Mouse (Mus musculus): ENCODE measurements around the gene Acot4.
"Not testable (repeated sequence)": the region's sequence is repeated elsewhere in the genome, so short reads cannot be mapped to it uniquely, and the experiment has no call there.

The Acot4 gene

GRCm38 (mm10) chr12:84038241-84038640 is at the start of gene Acot4:
Gene Acot4 (plus strand): TSS chr12:84038379.
- peak; percentile 58 for DNase-seq

GRCm38 (mm10) chr12:83988483-83988882 is 49.7 kb upstream of the Acot4 start:
- DNase-seq, result no peak

- DNase-seq, result peak; percentile 2
Measured at GRCm38 (mm10) chr12:83989378-83989777, 48.8 kb upstream of the Acot4 start.

GRCm38 (mm10) chr12:83997221-83997620 is 41.0 kb upstream of the Acot4 start:
- no peak for DNase-seq

- DNase-seq, result no peak
Measured at GRCm38 (mm10) chr12:83998341-83999107, 39.7 kb upstream of the Acot4 start.

GRCm38 (mm10) chr12:83999237-83999636 is 38.9 kb upstream of the Acot4 start:
- DNase-seq, result peak; percentile 86

GRCm38 (mm10) chr12:84000418-84000817 is 37.8 kb upstream of the Acot4 start:
- no peak for DNase-seq

- DNase-seq, result no peak
Measured at GRCm38 (mm10) chr12:84003866-84004265, 34.3 kb upstream of the Acot4 start.

GRCm38 (mm10) chr12:84008251-84008650 is 29.9 kb upstream of the Acot4 start:
- DNase-seq, result peak; percentile 62

GRCm38 (mm10) chr12:84008729-84009128 is 29.4 kb upstream of the Acot4 start:
- no peak for DNase-seq

GRCm38 (mm10) chr12:84009171-84009965 is 28.8 kb upstream of the Acot4 start, which contains the start of gene Acot1:
Gene Acot1 (plus strand): TSS chr12:84009490.
- DNase-seq, result peak; percentile 90

- DNase-seq, result no peak
Measured at GRCm38 (mm10) chr12:84010201-84010600, 28.0 kb upstream of the Acot4 start.

- peak; percentile 88 for DNase-seq
Measured at GRCm38 (mm10) chr12:84011251-84012040, 26.7 kb upstream of the Acot4 start.

- no peak for DNase-seq
Measured at GRCm38 (mm10) chr12:84013130-84013529, 25.0 kb upstream of the Acot4 start.

GRCm38 (mm10) chr12:84013701-84014100 is 24.5 kb upstream of the Acot4 start:
- no peak for DNase-seq

- DNase-seq, result peak; percentile 92
Measured at GRCm38 (mm10) chr12:84020528-84020927, 17.7 kb upstream of the Acot4 start.

GRCm38 (mm10) chr12:84022266-84022665 is 15.9 kb upstream of the Acot4 start:
- DNase-seq, result not testable (repeated sequence)

GRCm38 (mm10) chr12:84023052-84023745 is 15.0 kb upstream of the Acot4 start:
- no peak for DNase-seq

- DNase-seq, result no peak
Measured at GRCm38 (mm10) chr12:84025888-84026287, 12.3 kb upstream of the Acot4 start.

- DNase-seq, result not testable (repeated sequence)
Measured at GRCm38 (mm10) chr12:84028328-84028727, 9.9 kb upstream of the Acot4 start.

- DNase-seq, result not testable (repeated sequence)
Measured at GRCm38 (mm10) chr12:84029043-84029442, 9.1 kb upstream of the Acot4 start.

- DNase-seq, result peak; percentile 92
Measured at GRCm38 (mm10) chr12:84030659-84031332, 7.4 kb upstream of the Acot4 start.
